Mouse (Mus musculus): ENCODE data around the gene Rnf216.

GRCm38 (mm10) chr5:142958464-142958863 lies 154.3 kb downstream of the Rnf216 start:
- TF ChIP-seq CTCF (IDR thresholded peaks at IDR 0.05; ENCODE audit: control insufficient read depth, insufficient read depth, low read length) (no peak), POLR2A (IDR thresholded peaks at IDR 0.05; ENCODE audit: borderline replicate concordance, control insufficient read depth, low read depth, low read length) (no peak)
